Mouse (Mus musculus) CH12.LX (cell line): ENCODE measurements around the gene Cadm2. TPM values are rescaled to one million over a fixed set of nuclear protein-coding genes. Genes with fewer than 3 reads are reported as not detected.

ENCODE experiments used
- DNase-seq: peaks from one replicate; pipeline ENCODE4 v3.0.0-alpha.2; 2013; ENCODE audit errors: extremely low read depth
- H3K27ac ChIP-seq: 2 replicates; pipeline ENCODE4 v1.5.1; 2012; ENCODE audit warnings: low read depth, mild to moderate bottlenecking, control low read depth, moderate library complexity; ENCODE audit not compliant: insufficient read depth
- H3K27me3 ChIP-seq: replicated peaks from 2 replicates; pipeline ENCODE3; 2012; ENCODE audit warnings: inconsistent platforms
- H3K36me3 ChIP-seq, 2 experiments: replicated peaks in 1 of 2; 2 replicates each; pipeline versions ENCODE3 to v1.6.1; 2012; ENCODE audit warnings: inconsistent platforms in 1 of 2, low read length in 1 of 2, mild to moderate bottlenecking in 1 of 2, mixed read lengths in 1 of 2, moderate library complexity in 1 of 2; ENCODE audit not compliant: control insufficient read depth in 1 of 2, insufficient read depth in 1 of 2
- H3K4me1 ChIP-seq, 2 experiments: 2 replicates each; pipeline ENCODE4 v1.6.1; 2012; ENCODE audit warnings: inconsistent platforms in 1 of 2, moderate library complexity in 1 of 2; ENCODE audit not compliant: insufficient read depth in 2 of 2, control insufficient read depth in 1 of 2
- H3K4me2 ChIP-seq: 2 replicates; pipeline ENCODE4 v1.6.1; 2012; ENCODE audit warnings: low read depth, mild to moderate bottlenecking, control low read depth; ENCODE audit not compliant: poor library complexity, insufficient read depth, severe bottlenecking
- H3K4me3 ChIP-seq, 3 experiments: fragments of 150-350 bp in 1 of 3; sonication (generic) in 1 of 3; replicated peaks in 1 of 3; 2 replicates each; pipeline versions ENCODE3 to v1.5.1; 2011 to 2012; ENCODE audit warnings: low read depth in 2 of 3, low read length in 2 of 3, mild to moderate bottlenecking in 2 of 3, moderate library complexity in 2 of 3, control low read depth in 1 of 3, improper control_type of control experiment in 1 of 3, inconsistent platforms in 1 of 3, mixed read lengths in 1 of 3; ENCODE audit not compliant: poor library complexity in 1 of 3
- H3K79me2 ChIP-seq: replicated peaks from 2 replicates; pipeline ENCODE4 v1.6.1; 2012; ENCODE audit warnings: mild to moderate bottlenecking, moderate library complexity; ENCODE audit not compliant: control insufficient read depth, poor library complexity, insufficient read depth, severe bottlenecking; ENCODE audit errors: extremely low read depth
- H3K9ac ChIP-seq: 2 replicates; pipeline ENCODE4 v1.6.1; 2012; ENCODE audit warnings: low read depth, mild to moderate bottlenecking, control low read depth, moderate library complexity; ENCODE audit not compliant: insufficient read depth
- H3K9me3 ChIP-seq: replicated peaks from 2 replicates; pipeline ENCODE3; 2012; ENCODE audit warnings: low read length, inconsistent platforms, mixed read lengths
- BHLHE40 ChIP-seq: IDR thresholded peaks from 2 replicates; pipeline ENCODE4 v1.6.1; 2011; ENCODE audit warnings: mild to moderate bottlenecking, low read depth, low read length, improper control_type of control experiment
- CTCF ChIP-seq, 2 experiments: IDR thresholded peaks in 1 of 2; conservative IDR thresholded peaks in 1 of 2; 2 replicates each; pipeline ENCODE4 v1.5.1; 2011 to 2012; ENCODE audit warnings: low read depth in 2 of 2, low read length in 2 of 2, improper control_type of control experiment in 1 of 2, inconsistent platforms in 1 of 2, mild to moderate bottlenecking in 1 of 2, moderate library complexity in 1 of 2
- E2F4 ChIP-seq: IDR thresholded peaks from 2 replicates; pipeline ENCODE4 v1.6.1; 2011; ENCODE audit warnings: low read depth, low read length, improper control_type of control experiment; ENCODE audit not compliant: insufficient replicate concordance
- ELF1 ChIP-seq: IDR thresholded peaks from 2 replicates; pipeline ENCODE4 v1.6.1; 2014; ENCODE audit warnings: low read depth, mild to moderate bottlenecking, inconsistent platforms, low read length, improper control_type of control experiment
- EP300 ChIP-seq: IDR thresholded peaks from 2 replicates; pipeline ENCODE4 v1.6.1; 2011; ENCODE audit warnings: low read length, improper control_type of control experiment
- ETS1 ChIP-seq: conservative IDR thresholded peaks from 2 replicates; pipeline ENCODE4 v1.6.1; 2012; ENCODE audit warnings: low read depth, mild to moderate bottlenecking, inconsistent platforms, low read length, improper control_type of control experiment, moderate library complexity
- JUND ChIP-seq: conservative IDR thresholded peaks from 2 replicates; pipeline ENCODE4 v1.6.1; 2011; ENCODE audit warnings: low read depth, low read length, improper control_type of control experiment
- KAT2A ChIP-seq: IDR thresholded peaks from 2 replicates; pipeline ENCODE4 v1.6.1; 2012; ENCODE audit warnings: low read length, improper control_type of control experiment, inconsistent platforms; ENCODE audit not compliant: insufficient replicate concordance
- MAX ChIP-seq: IDR thresholded peaks from 2 replicates; pipeline ENCODE4 v1.6.1; 2011; ENCODE audit warnings: low read length, improper control_type of control experiment
- MAZ ChIP-seq: IDR thresholded peaks from 2 replicates; pipeline ENCODE4 v1.6.1; 2012; ENCODE audit warnings: low read depth, mild to moderate bottlenecking, inconsistent platforms, low read length, improper control_type of control experiment, moderate library complexity
- MEF2A ChIP-seq: IDR thresholded peaks from 2 replicates; pipeline ENCODE4 v1.6.1; 2014; ENCODE audit warnings: low read depth, mild to moderate bottlenecking, inconsistent platforms, low read length, improper control_type of control experiment, borderline replicate concordance
- MYC ChIP-seq: IDR thresholded peaks from 2 replicates; pipeline ENCODE4 v1.6.1; 2011; ENCODE audit warnings: low read depth, mild to moderate bottlenecking, improper control_type of control experiment, low read length
- NELFE ChIP-seq: IDR thresholded peaks from 2 replicates; pipeline ENCODE4 v1.6.1; 2011; ENCODE audit warnings: low read depth, low read length, improper control_type of control experiment
- NRF1 ChIP-seq: IDR thresholded peaks from 2 replicates; pipeline ENCODE4 v1.6.1; 2014; ENCODE audit warnings: low read depth, mild to moderate bottlenecking, inconsistent platforms, low read length, improper control_type of control experiment, moderate library complexity
- PAX5 ChIP-seq: IDR thresholded peaks from 2 replicates; pipeline ENCODE4 v1.6.1; 2012; ENCODE audit warnings: low read length, inconsistent platforms, mixed read lengths
- RAD21 ChIP-seq: IDR thresholded peaks from 2 replicates; pipeline ENCODE4 v1.6.1; 2011; ENCODE audit warnings: low read depth, mild to moderate bottlenecking, low read length, improper control_type of control experiment, moderate library complexity
- RCOR1 ChIP-seq: conservative IDR thresholded peaks from 2 replicates; pipeline ENCODE4 v1.6.1; 2012; ENCODE audit warnings: low read depth, mild to moderate bottlenecking, inconsistent platforms, low read length, improper control_type of control experiment
- SIN3A ChIP-seq: IDR thresholded peaks from 2 replicates; pipeline ENCODE4 v1.6.1; 2012; ENCODE audit warnings: low read length, improper control_type of control experiment, inconsistent platforms
- UBTF ChIP-seq: IDR thresholded peaks from 2 replicates; pipeline ENCODE4 v1.6.1; 2012; ENCODE audit warnings: low read depth, mild to moderate bottlenecking, inconsistent platforms, low read length, improper control_type of control experiment, moderate library complexity
- USF1 ChIP-seq: IDR thresholded peaks from 2 replicates; pipeline ENCODE4 v1.6.1; 2014; ENCODE audit warnings: low read depth, mild to moderate bottlenecking, inconsistent platforms, low read length, improper control_type of control experiment
- USF2 ChIP-seq: conservative IDR thresholded peaks from 2 replicates; pipeline ENCODE4 v1.6.1; 2011; ENCODE audit warnings: low read depth, low read length, improper control_type of control experiment
- ZC3H11A ChIP-seq: IDR thresholded peaks from 2 replicates; pipeline ENCODE4 v1.6.1; 2012; ENCODE audit warnings: low read depth, mild to moderate bottlenecking, inconsistent platforms, low read length, improper control_type of control experiment
- ZKSCAN1 ChIP-seq: IDR thresholded peaks from 2 replicates; pipeline ENCODE4 v1.6.1; 2012; ENCODE audit warnings: low read depth, inconsistent platforms, low read length, improper control_type of control experiment, borderline replicate concordance
- ZMIZ1 ChIP-seq: IDR thresholded peaks from 2 replicates; pipeline ENCODE4 v1.6.1; 2012; ENCODE audit warnings: low read depth, mild to moderate bottlenecking, inconsistent platforms, low read length, improper control_type of control experiment
- dilution Hi-C: fragments of 300-500 bp; cut with MboI; formaldehyde crosslinking; loops from 2 replicates; pipeline ENCODE4 v1.14.3; 2020; ENCODE audit warnings: low sequenced_read_pairs; ENCODE audit not compliant: extremely low pct_unique_long_range_greater_than_20kb, extremely low pct_ligation_motif_present
- in situ Hi-C: fragments of 300-500 bp; cut with MboI; formaldehyde crosslinking; loops from 3 replicates; pipeline ENCODE4 v1.14.3; 2019; ENCODE audit warnings: low sequenced_read_pairs, low pct_ligation_motif_present, low pct_unique_long_range_greater_than_20kb, mixed read lengths
- polyA plus RNA-seq: library from polyadenylated mRNA; unstranded; fragments of >175 nt; gene quantifications from 2 replicates; pipeline ENCODE4 v1.2.1, GENCODE M21; 2012; ENCODE audit warnings: low read depth; ENCODE audit not compliant: insufficient read length
- total RNA-seq, 2 experiments: library from RNA; depleted of rRNA; stranded (reverse); fragments of 300-350 nt in 1 of 2; fragments of >200 nt in 1 of 2; gene quantifications; 2 replicates each; pipeline ENCODE4 v1.2.3; 2012 to 2014

Cadm2 gene
- total and polyA plus RNA-seq, 3 experiments, result not detected

DNA sequence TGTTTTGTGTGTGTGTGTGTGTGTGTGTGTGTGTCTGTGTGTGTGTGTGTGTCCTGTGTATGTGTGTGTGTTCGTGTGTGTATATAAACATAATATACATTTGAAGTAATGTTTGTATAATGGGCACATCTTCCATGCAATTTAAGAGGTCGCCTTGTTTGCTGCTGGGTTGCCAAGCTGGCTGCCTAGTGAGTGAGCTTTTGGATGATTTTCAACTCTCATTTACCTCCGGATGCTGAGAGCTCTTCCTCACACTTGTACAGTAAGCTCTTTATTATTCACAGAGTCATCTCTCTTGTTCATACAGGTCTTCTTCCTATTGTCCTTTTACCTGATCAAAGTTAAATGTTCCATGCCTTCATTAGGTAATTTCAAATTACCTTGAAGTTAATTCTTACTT, 822.5 kb downstream of the Cadm2 start:
- Histone ChIP-seq H3K9me3 (peaks cover 31% of the 10 kb centered on the region), H3K27me3 (no peaks in the 10 kb centered on the region), H3K36me3 (no peaks in the 10 kb centered on the region), H3K4me1 (no peaks in the 10 kb centered on the region), H3K4me2 (no peak overlapping the region), H3K4me3 (no peak overlapping the region), H3K9ac (no peak overlapping the region), H3K79me2 (no peaks in the 10 kb centered on the region), H3K27ac (no peak overlapping the region)
- no peak for DNase-seq
- dilution Hi-C loops, result no loop called here
- TF ChIP-seq NRF1 (no peak), MEF2A (no peak), UBTF (no peak), ETS1 (no peak), ZKSCAN1 (no peak), USF1 (no peak), ZMIZ1 (no peak), RCOR1 (no peak)
- in situ Hi-C loops, result no loop called here

DNA sequence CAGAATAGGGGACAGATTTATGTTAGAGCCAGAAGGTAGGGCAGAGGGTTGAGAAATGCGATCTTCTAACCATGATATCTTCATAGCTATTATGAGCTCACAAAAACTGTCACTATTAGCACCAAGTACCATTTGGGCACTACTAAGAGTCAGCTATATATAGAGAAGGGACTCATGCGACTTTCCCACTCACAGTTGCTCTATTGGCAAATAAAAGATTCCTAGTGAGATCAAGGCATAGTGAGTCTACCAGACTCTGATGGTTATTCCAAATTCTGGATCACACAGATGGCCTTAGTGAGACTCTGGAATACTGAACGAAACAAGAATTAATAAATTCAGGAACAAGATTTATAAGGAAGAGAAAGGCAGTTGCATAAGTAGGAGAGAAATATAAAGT, 827.6 kb downstream of the Cadm2 start:
- dilution Hi-C loops, result no loop called here
- DNase-seq, result no peak
- in situ Hi-C loops, result no loop called here

More for the DNA sequence above, 827.6 kb downstream of the Cadm2 start:
- H3K9ac ChIP-seq, result no peak overlapping the region
- TF ChIP-seq MAZ, result no peak
- TF ChIP-seq PAX5, result no peak
- no peak for TF ChIP-seq MYC
- no peak for TF ChIP-seq ELF1
- no peak for TF ChIP-seq ZMIZ1
- no peak for TF ChIP-seq JUND
- no peak for TF ChIP-seq USF2
- TF ChIP-seq E2F4, result no peak
- no peak for TF ChIP-seq NELFE
- no peak for TF ChIP-seq KAT2A
- no peak for TF ChIP-seq MAX
- no peak for TF ChIP-seq BHLHE40
- TF ChIP-seq RAD21, result no peak
- TF ChIP-seq ZC3H11A, result no peak
- TF ChIP-seq CTCF (conservative IDR thresholded peaks at IDR 0.05 in 1 of 2, IDR thresholded peaks at IDR 0.05 in 1 of 2; ENCODE audit: low read depth in 2 of 2, low read length in 2 of 2), result no peak
- no peak for TF ChIP-seq SIN3A
- no peak for TF ChIP-seq EP300
- no peak for TF ChIP-seq NRF1
- no peak overlapping the region for H3K4me2 ChIP-seq
- no peak overlapping the region for H3K4me3 ChIP-seq
- H3K9me3 ChIP-seq, result peaks cover 22% of the 10 kb centered on the region
- H3K4me1 ChIP-seq, result no peaks in the 10 kb centered on the region
- no peak overlapping the region for H3K27ac ChIP-seq
- no peaks in the 10 kb centered on the region for H3K79me2 ChIP-seq
- no peaks in the 10 kb centered on the region for H3K36me3 ChIP-seq
- no peaks in the 10 kb centered on the region for H3K27me3 ChIP-seq
